Mouse (Mus musculus): Measurements from ENCODE around the gene Ctsw.

Gene Ctsw

GRCm38 (mm10) chr19:5429806-5430205 is 38.5 kb downstream of the Ctsw start:
- peak; percentile 96 for DNase-seq

- DNase-seq, result no peak
Observed at GRCm38 (mm10) chr19:5429219-5429618, 39.1 kb downstream of the Ctsw start.

- DNase-seq, result no peak
Observed at GRCm38 (mm10) chr19:5428083-5428482, 40.2 kb downstream of the Ctsw start.

- DNase-seq, result peak; percentile 92
Observed at GRCm38 (mm10) chr19:5426640-5427290, 41.5 kb downstream of the Ctsw start.

- DNase-seq, result peak; percentile 97
Observed at GRCm38 (mm10) chr19:5425906-5426565, 42.3 kb downstream of the Ctsw start.

GRCm38 (mm10) chr19:5424782-5425741 is 43.2 kb downstream of the Ctsw start, which contains the start of the genes Drap1 and AI837181:
Gene Drap1, minus strand, starts transcription at chr19:5424979.
Gene AI837181, plus strand, starts transcription at chr19:5425144.
- DNase-seq, result peak; percentile 99

GRCm38 (mm10) chr19:5424092-5424781 is 44.1 kb downstream of the Ctsw start:
- peak; percentile 99 for DNase-seq

GRCm38 (mm10) chr19:5423561-5423960 is 44.7 kb downstream of the Ctsw start:
- DNase-seq, result peak; percentile 95

GRCm38 (mm10) chr19:5422895-5423443 is 45.3 kb downstream of the Ctsw start:
- DNase-seq, result peak; percentile 95

GRCm38 (mm10) chr19:5422267-5422666 is 46.0 kb downstream of the Ctsw start:
- DNase-seq, result peak; percentile 94

- no peak for DNase-seq
Observed at GRCm38 (mm10) chr19:5421784-5422183, 46.5 kb downstream of the Ctsw start.

GRCm38 (mm10) chr19:5420579-5420978 is 47.7 kb downstream of the Ctsw start:
- DNase-seq, result peak; percentile 91

- DNase-seq, result peak; percentile 91
Observed at GRCm38 (mm10) chr19:5419630-5420029, 48.7 kb downstream of the Ctsw start.

- DNase-seq, result peak; percentile 96
Observed at GRCm38 (mm10) chr19:5418750-5419466, 49.4 kb downstream of the Ctsw start.
